8 mouse cellular contexts compared by ENCODE assay signal in genomic region chr15:89148496-89149270, GRCm38 (mm10). TPM values are rescaled to one million over a fixed set of nuclear protein-coding genes. Genes with fewer than 3 reads are reported as not detected.
DNase-seq lines count a peak whose midpoint lies in the region; ATAC-seq and TF ChIP-seq lines count a peak whose summit lies in the region.

No protein-coding gene starts in this region.

- DNase-seq in cerebellum, adult 2 months: peak in 1 of 2 experiments; percentile 49
- DNase-seq in cerebellum, postnatal 10 days: no peak
- no peak for DNase-seq in forebrain, embryonic 11.5 days (ENCODE audit: low spot score)
- no peak for DNase-seq in liver, embryonic 13.5 days
- DNase-seq in stomach, postnatal 0 days (ENCODE audit: low spot score): no peak
- DNase-seq in right cerebral cortex, postnatal 10 days (ENCODE audit: low spot score in 2 of 2): no peak
- DNase-seq in layer of hippocampus, postnatal 25 days (ENCODE audit: extremely low spot score in 1 of 2, low spot score in 1 of 2): no peak

- H3K9ac ChIP-seq in forebrain, embryonic 11.5 days (ENCODE audit: low read length): peak overlapping the region; percentile 93
- peak overlapping the region; percentile 61 for H3K9ac ChIP-seq in liver, embryonic 13.5 days
- peak overlapping the region; percentile 55; the same call in 1 of the 2 replicates for H3K9ac ChIP-seq in stomach, postnatal 0 days (ENCODE audit: low read length)

- peaks cover 10% of the 10 kb centered on the region for H3K79me2 ChIP-seq in C2C12 (ENCODE audit: control insufficient read depth, insufficient read depth)

- H3K4me1 ChIP-seq in cerebellum, adult 2 months (ENCODE audit: control insufficient read depth, insufficient read depth, low read length): peaks cover 21% of the 10 kb centered on the region
- peaks cover 32% of the 10 kb centered on the region for H3K4me1 ChIP-seq in forebrain, embryonic 11.5 days (replicated peaks; ENCODE audit: control insufficient read depth, insufficient read depth, low read length)
- H3K4me1 ChIP-seq in liver, embryonic 13.5 days (replicated peaks): peaks cover 30% of the 10 kb centered on the region
- peaks cover 5% of the 10 kb centered on the region for H3K4me1 ChIP-seq in stomach, postnatal 0 days (replicated peaks; ENCODE audit: control insufficient read depth, insufficient read depth)

- H3K27me3 ChIP-seq in cerebellum, adult 2 months (ENCODE audit: control insufficient read depth, insufficient read depth, low read length): no peaks in the 10 kb centered on the region
- no peaks in the 10 kb centered on the region for H3K27me3 ChIP-seq in C2C12 (ENCODE audit: control insufficient read depth, insufficient read depth, insufficient read length)
- H3K27me3 ChIP-seq in forebrain, embryonic 11.5 days (ENCODE audit: control insufficient read depth, insufficient read depth, low read length): no peaks in the 10 kb centered on the region
- peaks cover 73% of the 10 kb centered on the region for H3K27me3 ChIP-seq in liver, embryonic 13.5 days
- no peaks in the 10 kb centered on the region; the same call in 1 of the 2 replicates for H3K27me3 ChIP-seq in stomach, postnatal 0 days (ENCODE audit: control insufficient read depth, insufficient read depth, low read length)

- H3K27ac ChIP-seq in cerebellum, adult 2 months (ENCODE audit: insufficient read depth, low read length): peak overlapping the region; percentile 83
- H3K27ac ChIP-seq in forebrain, embryonic 11.5 days (ENCODE audit: low read depth, low read length): peak overlapping the region; percentile 84; the same call in 1 of the 2 replicates
- H3K27ac ChIP-seq in liver, embryonic 13.5 days: no peak overlapping the region
- no peak overlapping the region for H3K27ac ChIP-seq in stomach, postnatal 0 days (replicated peaks)

- peak overlapping the region; percentile 64 for H3ac ChIP-seq in C2C12 (ENCODE audit: control insufficient read depth, insufficient read length, low read depth)

- H3K79me3 ChIP-seq in C2C12 (ENCODE audit: low read depth): no peaks in the 10 kb centered on the region

- peaks cover 16% of the 10 kb centered on the region for H3K36me3 ChIP-seq in C2C12 (ENCODE audit: control insufficient read depth, insufficient read depth)
- H3K36me3 ChIP-seq in forebrain, embryonic 11.5 days (ENCODE audit: control insufficient read depth, insufficient read depth, low read length): no peaks in the 10 kb centered on the region
- H3K36me3 ChIP-seq in liver, embryonic 13.5 days: no peaks in the 10 kb centered on the region
- H3K36me3 ChIP-seq in stomach, postnatal 0 days (ENCODE audit: control insufficient read depth, insufficient read depth, low read length): no peaks in the 10 kb centered on the region

- WGBS in cerebellum, adult 2 months: 11% methylated on average over 25 of the region's 25 CpGs
- 3% methylated on average over 25 of the region's 25 CpGs for WGBS in forebrain, embryonic 11.5 days
- 7% methylated on average over 25 of the region's 25 CpGs for WGBS in liver, embryonic 13.5 days (ENCODE audit: insufficient replicate concordance)
- 6% methylated on average over 25 of the region's 25 CpGs for WGBS in stomach, postnatal 0 days

- no peak for TF ChIP-seq CTCF in cerebellum, adult 2 months (IDR thresholded peaks at IDR 0.05; ENCODE audit: borderline replicate concordance, insufficient read depth, low read depth, low read length)
- no peak for TF ChIP-seq CTCF in C2C12 (IDR thresholded peaks at IDR 0.05; ENCODE audit: control insufficient read depth, insufficient read depth, insufficient read length)
- TF ChIP-seq CTCF in stomach, postnatal 0 days (IDR thresholded peaks at IDR 0.05; ENCODE audit: low read depth): no peak

- no peak for TF ChIP-seq EP300 in stomach, postnatal 0 days (optimal IDR thresholded peaks at IDR 0.05)

- H3K4me3 ChIP-seq in cerebellum, adult 2 months (replicated peaks; ENCODE audit: insufficient read depth, low read depth, low read length): peak overlapping the region; percentile 82
- H3K4me3 ChIP-seq in C2C12 (ENCODE audit: insufficient read depth, poor library complexity, severe bottlenecking): peak overlapping the region; percentile 62
- H3K4me3 ChIP-seq in forebrain, embryonic 11.5 days (ENCODE audit: low read depth, low read length): peak overlapping the region; percentile 61
- H3K4me3 ChIP-seq in liver, embryonic 13.5 days (replicated peaks): peak overlapping the region; percentile 62
- peak overlapping the region; percentile 62 for H3K4me3 ChIP-seq in stomach, postnatal 0 days (ENCODE audit: low read depth, low read length)

- no peaks in the 10 kb centered on the region for H3K9me3 ChIP-seq in forebrain, embryonic 11.5 days (ENCODE audit: control insufficient read depth, low read length)
- no peaks in the 10 kb centered on the region for H3K9me3 ChIP-seq in liver, embryonic 13.5 days (replicated peaks)
- no peaks in the 10 kb centered on the region for H3K9me3 ChIP-seq in stomach, postnatal 0 days (ENCODE audit: control insufficient read depth, low read length)

- peak overlapping the region; percentile 90 for H3K4me2 ChIP-seq in forebrain, embryonic 11.5 days (ENCODE audit: low read depth, low read length, severe bottlenecking)
- H3K4me2 ChIP-seq in liver, embryonic 13.5 days: peak overlapping the region; percentile 79
- peak overlapping the region; percentile 96 for H3K4me2 ChIP-seq in stomach, postnatal 0 days (replicated peaks; ENCODE audit: low read depth)

- TF ChIP-seq POLR2A in cerebellum, adult 2 months (IDR thresholded peaks at IDR 0.05; ENCODE audit: borderline replicate concordance, insufficient read depth, low read length): no peak

- no peak; the same call in 1 of the 2 replicates for ATAC-seq in forebrain, embryonic 11.5 days (replicated peaks; ENCODE audit: low FRiP score)
- ATAC-seq in liver, embryonic 13.5 days (ENCODE audit: low read depth): no peak
- ATAC-seq in stomach, postnatal 0 days (ENCODE audit: low FRiP score, low TSS enrichment): no peak

TF ChIP-seq in C2C12, 6 proteins besides CTCF, POLR2A, EP300 and RAD21:
- TF ChIP-seq USF1 (IDR thresholded peaks at IDR 0.05; ENCODE audit: low read depth) (no peak), MYOD1 (IDR thresholded peaks at IDR 0.05; ENCODE audit: control insufficient read depth, insufficient read length, low read depth) (no peak), CEBPB (IDR thresholded peaks at IDR 0.05; ENCODE audit: low read depth) (no peak), MYOG (IDR thresholded peaks at IDR 0.05; ENCODE audit: control insufficient read depth, extremely low read depth, insufficient read length) (no peak), MAX (IDR thresholded peaks at IDR 0.05) (no peak), FOSL1 (IDR thresholded peaks at IDR 0.05; ENCODE audit: insufficient read depth, low read length, poor library complexity, severe bottlenecking) (no peak)

RNA-seq across cellular contexts. Expression of gene Mapk11, which starts 0.7 kb away (rescaled TPM):
- 58.1 and 64.1 TPM in 2 replicates for polyA plus RNA-seq in cerebellum, adult 2 months (2012; rRNA removed)
- polyA plus RNA-seq in C2C12 (2012; fragmentation: generic; extraction: Trizol): 14.9 TPM
- 43.2 and 47.6 TPM in 2 replicates for polyA plus RNA-seq in forebrain, embryonic 11.5 days (2014; fragmentation: Nextera tagmentation; extraction: Ambion mirVana)
- polyA plus RNA-seq in liver, embryonic 13.5 days (2015; fragmentation: Nextera tagmentation; extraction: Ambion mirVana): 0.76 and 0.78 TPM in 2 replicates
- polyA plus RNA-seq in stomach, postnatal 0 days (2015; fragmentation: Nextera tagmentation; extraction: Ambion mirVana): 1.8 and 2.1 TPM in 2 replicates
- total RNA-seq in layer of hippocampus, postnatal 25 days (2021): 10 to 100 TPM; 20.3 to 24.8 TPM

RNA-seq across cellular contexts. Expression of gene Mapk12, which starts 8.2 kb away (rescaled TPM):
- 112 and 128 TPM in 2 replicates for polyA plus RNA-seq in cerebellum, adult 2 months (2012; rRNA removed)
- 30.5 TPM for polyA plus RNA-seq in C2C12 (2012; fragmentation: generic; extraction: Trizol)
- 26.9 and 29.8 TPM in 2 replicates for polyA plus RNA-seq in forebrain, embryonic 11.5 days (2014; fragmentation: Nextera tagmentation; extraction: Ambion mirVana)
- polyA plus RNA-seq in liver, embryonic 13.5 days (2015; fragmentation: Nextera tagmentation; extraction: Ambion mirVana): 1.5 and 1.7 TPM in 2 replicates
- polyA plus RNA-seq in stomach, postnatal 0 days (2015; fragmentation: Nextera tagmentation; extraction: Ambion mirVana): 3.1 and 3.2 TPM in 2 replicates
- total RNA-seq in layer of hippocampus, postnatal 25 days (2021): 1 to 10 TPM; 2.7 to 5.1 TPM

RNA-seq across cellular contexts. Expression of gene Hdac10, which starts 20.2 kb away (rescaled TPM):
- polyA plus RNA-seq in cerebellum, adult 2 months (2012; rRNA removed): 31.4 and 36.3 TPM in 2 replicates
- 15.0 TPM for polyA plus RNA-seq in C2C12 (2012; fragmentation: generic; extraction: Trizol)
- polyA plus RNA-seq in forebrain, embryonic 11.5 days (2014; fragmentation: Nextera tagmentation; extraction: Ambion mirVana): 14.2 and 16.2 TPM in 2 replicates
- 10.2 TPM in 2 replicates for polyA plus RNA-seq in liver, embryonic 13.5 days (2015; fragmentation: Nextera tagmentation; extraction: Ambion mirVana)
- polyA plus RNA-seq in stomach, postnatal 0 days (2015; fragmentation: Nextera tagmentation; extraction: Ambion mirVana): 10.7 and 12.4 TPM in 2 replicates
- total RNA-seq in layer of hippocampus, postnatal 25 days (2021): 10 to 100 TPM; 12.5 to 16.5 TPM

RNA-seq across cellular contexts. Expression of gene Tubgcp6, which starts 25.8 kb away (rescaled TPM):
- polyA plus RNA-seq in cerebellum, adult 2 months (2012; rRNA removed): 77.4 and 82.1 TPM in 2 replicates
- polyA plus RNA-seq in C2C12 (2012; fragmentation: generic; extraction: Trizol): 19.0 TPM
- polyA plus RNA-seq in forebrain, embryonic 11.5 days (2014; fragmentation: Nextera tagmentation; extraction: Ambion mirVana): 24.2 and 26.0 TPM in 2 replicates
- 6.5 and 6.7 TPM in 2 replicates for polyA plus RNA-seq in liver, embryonic 13.5 days (2015; fragmentation: Nextera tagmentation; extraction: Ambion mirVana)
- polyA plus RNA-seq in stomach, postnatal 0 days (2015; fragmentation: Nextera tagmentation; extraction: Ambion mirVana): 4.0 and 5.2 TPM in 2 replicates
- total RNA-seq in layer of hippocampus, postnatal 25 days (2021): 10 to 100 TPM; 29.0 to 29.9 TPM

RNA-seq across cellular contexts. Expression of gene Plxnb2, which starts 31.9 kb away (rescaled TPM):
- polyA plus RNA-seq in cerebellum, adult 2 months (2012; rRNA removed): 127 and 141 TPM in 2 replicates
- 206 TPM for polyA plus RNA-seq in C2C12 (2012; fragmentation: generic; extraction: Trizol)
- polyA plus RNA-seq in forebrain, embryonic 11.5 days (2014; fragmentation: Nextera tagmentation; extraction: Ambion mirVana): 162 and 176 TPM in 2 replicates
- polyA plus RNA-seq in liver, embryonic 13.5 days (2015; fragmentation: Nextera tagmentation; extraction: Ambion mirVana): 20.2 and 21.2 TPM in 2 replicates
- polyA plus RNA-seq in stomach, postnatal 0 days (2015; fragmentation: Nextera tagmentation; extraction: Ambion mirVana): 75.2 and 85.9 TPM in 2 replicates
- 10 to 100 TPM; 50.0 to 56.5 TPM for total RNA-seq in layer of hippocampus, postnatal 25 days (2021)

Comparison
In these comparisons a context has a peak if more than half of its experiments do, and no peak if none do; other contexts are left out.
1. H3K27ac ChIP-seq: peak in cerebellum, adult 2 months (single experiment) and forebrain, embryonic 11.5 days (single experiment); none in liver, embryonic 13.5 days (single experiment) and stomach, postnatal 0 days (single experiment).
2. Peak in every context shown above with its lines, with median percentiles within 50 percentile points of each other: H3K4me3 ChIP-seq, H3K4me2 ChIP-seq and H3K9ac ChIP-seq.